Mouse (Mus musculus) layer of hippocampus, adult 2 months (tissue): ENCODE measurements at regions not wholly inside any gene's neighbourhood (a gene's known extent, or its start where the extent isn't known, plus 50 kb on each side); places are given as distances from the start of the nearest gene placed in this dataset.
A peak's percentile ranks its signal among the peaks of the same experiment; 100 is the strongest.

Source experiments
- DNase-seq, 2 experiments: peaks; one replicate each; pipeline ENCODE4 v3.0.0; 2022; ENCODE audit warnings: low spot score in 2 of 2
- H3K27ac ChIP-seq: fragments of 200-600 bp; 2 replicates; pipeline ENCODE4 v1.8.1; 2022
- H3K4me3 ChIP-seq: fragments of 200-600 bp; 2 replicates; pipeline ENCODE4 v1.8.1; 2022; ENCODE audit warnings: mild to moderate bottlenecking
- CTCF ChIP-seq: fragments of 200-600 bp; conservative IDR thresholded peaks from 2 replicates; pipeline ENCODE4 v1.8.1; 2022; ENCODE audit warnings: antibody characterized with exemption, mild to moderate bottlenecking, moderate library complexity

DNA sequence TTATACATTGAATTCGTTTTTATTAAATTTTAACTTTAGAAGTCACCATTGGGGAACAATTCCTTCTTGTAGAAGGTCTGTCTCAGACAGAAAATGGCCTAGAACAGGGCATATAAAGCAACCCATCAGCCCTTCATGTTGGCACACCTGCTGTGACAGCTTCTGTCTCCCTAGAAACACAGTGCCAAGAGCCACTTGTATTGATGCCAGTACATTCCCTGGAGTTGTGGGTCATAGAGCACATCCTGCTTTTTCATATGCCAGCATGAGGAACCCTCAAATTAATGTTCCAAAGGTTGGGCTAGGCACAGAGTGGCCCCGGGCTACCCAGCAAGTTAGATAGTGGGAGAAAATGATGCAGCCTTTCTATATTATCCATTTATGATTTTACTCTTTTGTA, 496.0 kb upstream of the Slc10a2 start:
- H3K27ac ChIP-seq: no peak overlapping the region
- H3K4me3 ChIP-seq: no peak overlapping the region
- TF ChIP-seq CTCF: no peak
- no peak for DNase-seq

DNA sequence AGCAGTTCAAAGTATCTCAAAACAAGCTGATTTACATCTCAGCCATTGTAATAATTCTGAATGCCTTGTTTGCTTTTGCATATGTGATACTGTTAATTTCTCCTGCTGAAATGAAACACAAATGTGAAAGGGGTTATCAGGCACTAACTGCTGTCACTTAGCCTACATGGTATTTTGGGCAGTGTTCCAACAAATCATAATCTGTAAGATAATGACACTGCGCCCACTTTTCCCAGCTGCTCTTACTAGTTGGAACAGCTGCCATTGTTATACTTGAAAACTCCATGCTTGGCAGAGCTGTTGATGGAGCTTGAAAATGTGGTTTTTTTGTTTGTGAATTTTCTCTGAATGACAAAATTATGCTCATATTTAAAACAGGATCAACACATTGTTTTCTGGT, 486.4 kb upstream of the Slc10a2 start:
- peak; percentile 62 to 77 for DNase-seq
- H3K27ac ChIP-seq: no peak overlapping the region

More for the DNA sequence above, 486.4 kb upstream of the Slc10a2 start:
- TF ChIP-seq CTCF: no peak
- no peak overlapping the region for H3K4me3 ChIP-seq
